Mouse (Mus musculus) embryonic fibroblast, embryonic 13.5 days (primary cell): Measurements from ENCODE around the gene Zbtb39. TPM values are rescaled to one million over a fixed set of nuclear protein-coding genes. Genes with fewer than 3 reads are reported as not detected.
"Not testable (repeated sequence)": the region's sequence is repeated elsewhere in the genome, so short reads cannot be mapped to it uniquely, and the experiment has no call there.

Experiments used
- H3K27ac ChIP-seq: 2 replicates; pipeline ENCODE4 v1.5.1; 2012; ENCODE audit warnings: low read length, control low read depth, inconsistent platforms; ENCODE audit not compliant: insufficient read depth
- H3K4me1 ChIP-seq: 2 replicates; pipeline ENCODE4 v1.6.1; 2011; ENCODE audit warnings: low read length; ENCODE audit not compliant: control insufficient read depth, insufficient read depth
- H3K4me3 ChIP-seq: 2 replicates; pipeline ENCODE4 v1.5.1; 2011; ENCODE audit warnings: mild to moderate bottlenecking, control low read depth, low read length; ENCODE audit not compliant: insufficient read depth
- CTCF ChIP-seq: IDR thresholded peaks from 2 replicates; pipeline ENCODE4 v1.5.1; 2011; ENCODE audit warnings: mild to moderate bottlenecking, control low read depth, low read length, moderate library complexity, borderline replicate concordance; ENCODE audit not compliant: insufficient read depth
- POLR2A ChIP-seq: IDR thresholded peaks from 2 replicates; pipeline ENCODE4 v1.6.1; 2011; ENCODE audit warnings: low read depth, mild to moderate bottlenecking, control low read depth, low read length, moderate library complexity
- polyA plus RNA-seq: library from polyadenylated mRNA; stranded (reverse); fragments of >200 nt; gene quantifications from 2 replicates; pipeline ENCODE4 v1.2.4, GENCODE M21; 2011; ENCODE audit warnings: low read depth; ENCODE audit not compliant: missing spikeins, insufficient read length

Zbtb39 gene
- polyA plus RNA-seq, 1 experiment = 5.4 TPM

DNA sequence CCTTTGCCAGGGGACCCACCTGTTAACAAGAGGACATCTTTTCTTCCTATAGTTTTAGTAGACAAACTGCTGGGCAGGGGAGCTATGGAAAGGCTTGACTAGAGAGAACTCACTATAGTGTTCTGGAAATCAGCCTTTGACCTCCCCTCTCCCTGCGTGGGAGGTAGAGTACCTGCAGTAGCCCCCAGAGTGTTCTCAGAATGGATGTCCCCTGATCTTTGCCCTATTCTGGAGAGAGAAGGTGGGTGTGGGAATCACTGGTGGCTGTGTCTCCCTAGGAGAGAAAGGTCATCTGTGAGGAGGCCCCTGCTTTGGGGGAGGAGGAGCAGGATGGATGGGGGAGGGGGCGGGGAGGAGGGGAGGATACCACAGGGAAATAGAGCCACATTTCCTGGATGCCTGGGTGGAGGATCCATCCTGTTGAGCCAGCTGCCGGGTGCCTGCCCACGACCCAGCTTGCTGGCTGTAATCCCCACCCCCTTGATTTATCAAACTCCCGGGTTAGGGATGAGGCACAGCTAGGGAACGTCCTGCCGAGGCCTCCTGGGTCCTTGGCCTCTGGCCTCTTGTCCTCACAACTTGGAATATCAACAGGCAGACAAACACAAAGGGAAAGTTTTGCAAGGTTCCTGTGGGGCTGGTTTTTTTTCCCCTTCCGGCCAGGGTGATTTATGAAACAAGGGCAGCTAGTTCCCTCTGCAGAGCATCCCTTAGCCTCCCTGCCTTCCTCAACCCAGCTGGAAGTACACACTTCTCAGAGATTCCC lies 9.7 kb downstream of the Zbtb39 start:
- H3K4me1 ChIP-seq = no peaks in the 10 kb centered on the region
- H3K4me3 ChIP-seq = no peak overlapping the region
- TF ChIP-seq CTCF = no peak
- TF ChIP-seq POLR2A = no peak
- no peak overlapping the region for H3K27ac ChIP-seq

DNA sequence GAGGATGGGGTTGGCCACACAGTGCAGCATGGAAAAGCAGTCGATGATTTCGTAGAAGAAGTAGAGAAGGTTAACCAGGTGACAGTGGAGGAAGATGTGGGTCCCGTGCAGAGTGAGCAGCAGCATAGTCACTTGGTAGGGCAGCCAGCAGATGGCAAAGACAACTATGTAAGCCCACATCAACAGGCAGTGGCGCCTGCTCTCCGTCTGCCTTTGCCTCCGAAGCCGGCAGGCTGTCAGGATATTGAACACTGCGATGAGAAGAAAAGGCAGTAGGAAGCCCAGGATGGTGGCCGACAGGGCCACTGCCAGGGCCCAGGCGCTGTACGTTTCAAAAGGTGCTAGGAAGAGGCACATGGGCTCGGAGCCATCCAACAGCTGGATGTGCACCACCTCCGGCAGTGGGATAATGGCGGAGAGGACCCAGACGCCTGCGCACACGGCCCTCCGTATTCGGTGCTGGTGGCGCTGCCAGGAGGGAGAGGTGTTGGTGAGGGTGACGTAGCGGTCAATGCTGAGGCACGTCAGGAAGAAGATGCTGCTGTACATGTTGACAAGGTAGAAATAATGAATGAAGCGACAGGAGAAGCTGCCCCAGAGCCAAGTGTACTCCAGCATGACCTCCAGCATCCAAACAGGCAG lies 10.9 kb downstream of the Zbtb39 start:
- Histone ChIP-seq H3K4me1 (no peaks in the 10 kb centered on the region), H3K27ac (no peak overlapping the region), H3K4me3 (no peak overlapping the region)
- TF ChIP-seq CTCF (no peak), POLR2A (no peak)

- Histone ChIP-seq H3K4me1 (no peaks in the 10 kb centered on the region), H3K4me3 (no peak within 1 kb of the TSS), H3K27ac (no peak within 1 kb of the TSS)
- no peak for TF ChIP-seq POLR2A
- TF ChIP-seq CTCF = no peak
Observed at GRCm38 (mm10) chr10:127751548-127751947, 12.2 kb downstream of the Zbtb39 start, which contains the start of gene Gpr182. Gene Gpr182, minus strand, starts transcription at chr10:127751732.

DNA sequence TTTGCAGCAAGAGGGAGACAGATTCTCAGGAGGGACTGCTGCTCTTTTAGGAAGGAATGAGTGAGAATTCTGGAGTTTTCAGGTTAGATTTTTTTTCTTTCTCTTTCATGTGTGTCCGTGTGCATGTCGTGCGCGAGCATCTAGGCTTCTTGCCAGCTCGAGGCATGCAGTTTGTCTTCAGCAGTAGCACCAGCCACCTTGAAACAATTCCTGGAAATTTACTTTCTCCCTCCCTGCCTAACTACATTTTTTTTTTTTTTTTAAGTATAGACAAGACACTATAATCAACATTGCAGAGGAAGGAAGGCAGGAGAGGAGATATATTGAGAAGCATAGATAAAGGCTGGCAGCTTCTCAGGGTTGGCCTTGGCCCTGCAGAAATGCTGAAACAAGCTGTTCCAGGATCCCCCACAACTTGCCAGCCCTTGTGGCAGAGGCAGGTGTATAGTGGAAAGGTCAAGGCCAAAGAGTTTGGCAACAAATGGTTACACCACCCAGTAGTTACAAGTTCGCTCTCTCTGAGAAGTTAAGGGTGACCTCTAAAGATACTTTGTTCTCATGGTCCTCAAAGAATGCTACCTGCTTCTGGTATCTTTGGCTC lies 15.3 kb downstream of the Zbtb39 start:
- TF ChIP-seq CTCF (no peak), POLR2A (no peak)
- no peak overlapping the region for H3K4me3 ChIP-seq
- H3K27ac ChIP-seq = no peak overlapping the region
- H3K4me1 ChIP-seq = no peaks in the 10 kb centered on the region

- Histone ChIP-seq H3K27ac (no peak overlapping the region), H3K4me3 (no peak overlapping the region), H3K4me1 (no peaks in the 10 kb centered on the region)
- TF ChIP-seq CTCF (no peak), POLR2A (no peak)
Observed at GRCm38 (mm10) chr10:127755246-127755645, 15.9 kb downstream of the Zbtb39 start.

DNA sequence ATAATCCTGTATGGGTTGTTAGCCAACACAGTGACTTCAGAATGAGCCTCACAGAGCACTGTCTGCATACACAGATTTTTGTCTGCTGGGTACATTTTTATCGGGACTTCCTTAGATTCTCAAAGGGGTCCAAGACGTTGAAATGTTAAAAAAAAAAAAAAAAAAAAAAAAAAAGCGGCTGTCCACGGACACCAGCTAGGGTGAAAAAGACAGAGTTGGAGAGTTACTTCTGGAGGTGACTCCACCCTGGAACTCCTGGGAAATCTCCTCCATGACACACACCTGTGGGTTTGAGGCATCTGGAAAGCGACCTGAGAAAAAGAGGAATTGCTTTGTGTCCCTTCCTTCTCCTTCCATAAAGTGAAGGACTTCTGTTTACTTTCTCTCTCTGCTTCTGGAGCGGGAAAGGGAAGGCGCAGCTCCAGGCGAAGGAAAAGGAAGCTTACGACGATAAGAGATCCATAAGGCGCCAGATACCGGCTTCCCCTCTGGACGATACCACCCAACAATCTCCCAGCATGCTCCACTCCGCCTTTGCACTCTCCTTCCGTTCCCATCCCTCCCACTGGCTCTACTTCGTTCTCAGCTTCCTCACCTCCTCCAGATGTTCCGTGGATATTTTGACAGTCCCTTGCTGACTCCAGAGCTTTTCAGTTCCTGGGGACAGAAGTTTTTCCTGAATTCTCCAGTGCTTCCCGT lies 16.6 kb downstream of the Zbtb39 start:
- TF ChIP-seq POLR2A (no peak), CTCF (no peak)
- Histone ChIP-seq H3K27ac (no peak overlapping the region), H3K4me3 (no peak overlapping the region), H3K4me1 (no peaks in the 10 kb centered on the region)

DNA sequence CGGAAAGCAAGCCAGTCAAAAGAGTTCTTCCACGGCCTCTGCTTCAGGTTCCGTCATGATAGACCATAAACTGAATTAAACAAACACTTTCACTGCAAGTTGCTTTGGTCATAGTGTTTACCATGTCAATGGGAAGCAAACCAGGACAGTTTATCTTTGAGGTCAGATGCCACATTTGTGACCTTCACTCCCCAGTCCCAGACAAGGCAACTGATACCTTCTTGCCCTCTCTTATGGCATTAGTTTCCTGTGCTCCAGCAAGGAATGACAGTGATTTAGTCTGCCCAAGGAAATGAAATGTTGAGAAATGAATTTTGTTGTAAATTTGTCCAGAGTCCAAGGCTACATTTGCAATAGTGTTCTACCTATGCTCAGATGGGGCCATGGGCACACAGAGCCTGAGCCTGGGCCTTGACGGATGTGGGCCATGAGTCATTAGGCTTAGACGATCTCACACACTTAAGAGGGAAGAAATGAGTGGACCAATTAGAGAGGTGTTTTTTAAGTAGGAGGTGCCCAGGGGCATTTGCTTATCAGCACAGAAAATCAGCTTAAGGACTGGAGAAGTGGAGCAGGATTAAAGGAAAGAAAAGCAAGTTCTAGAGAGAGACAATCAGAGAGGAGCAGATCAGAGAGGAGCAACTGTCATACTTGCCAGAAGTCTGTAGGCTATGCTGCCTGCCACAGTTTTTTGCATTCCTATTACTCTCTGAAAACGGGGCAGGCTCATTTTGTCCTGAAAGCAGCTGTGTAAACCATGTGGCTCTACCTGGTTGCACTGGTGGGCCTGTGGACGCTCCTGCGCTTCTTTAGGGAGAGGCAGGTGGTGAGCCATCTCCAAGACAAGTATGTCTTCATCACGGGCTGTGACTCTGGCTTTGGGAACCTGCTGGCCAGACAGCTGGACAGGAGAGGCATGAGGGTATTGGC lies 20.1 kb downstream of the Zbtb39 start, which contains the start of the genes Rdh1 and Rdh16f1:
Rdh1 (plus strand) TSS at position 541 of the 930 bp plus-strand sequence.
Rdh16f1 (plus strand) TSS at position 607 of the 930 bp plus-strand sequence.
- no peaks in the 10 kb centered on the region for H3K4me1 ChIP-seq
- no peak within 1 kb of the TSS for H3K4me3 ChIP-seq
- no peak within 1 kb of the TSS for H3K27ac ChIP-seq
- TF ChIP-seq POLR2A = no peak

GRCm38 (mm10) chr10:127762926-127763325 lies 23.6 kb downstream of the Zbtb39 start:
- not testable (repeated sequence) for H3K27ac ChIP-seq, H3K4me1 ChIP-seq, H3K4me3 ChIP-seq

- Histone ChIP-seq H3K4me1 (no peaks in the 10 kb centered on the region), H3K4me3 (no peak overlapping the region), H3K27ac (no peak overlapping the region)
- TF ChIP-seq POLR2A (no peak), CTCF (no peak)
Observed at GRCm38 (mm10) chr10:127763914-127764680, 24.8 kb downstream of the Zbtb39 start.
